Mouse (Mus musculus) spleen, postnatal 4 days (tissue): ENCODE measurements at regions not wholly inside any gene's neighbourhood (a gene's known extent, or its start where the extent isn't known, plus 50 kb on each side); places are given as distances from the start of the nearest gene placed in this dataset.

Experiments used
- DNase-seq, 2 experiments: peaks; one replicate each; pipeline ENCODE4 v3.0.0; 2022; ENCODE audit warnings: low spot score in 2 of 2

GRCm38 (mm10) chr4:54602513-54603205 is 342.2 kb upstream of the Zfp462 start:
- DNase-seq = no peak

- no peak for DNase-seq
Observed at GRCm38 (mm10) chr4:54610101-54610500, 334.7 kb upstream of the Zfp462 start.

GRCm38 (mm10) chr4:54611990-54612980 is 332.6 kb upstream of the Zfp462 start:
- no peak for DNase-seq

- no peak for DNase-seq
Observed at GRCm38 (mm10) chr4:54613076-54613475, 331.8 kb upstream of the Zfp462 start.

GRCm38 (mm10) chr4:54613611-54614010 is 331.2 kb upstream of the Zfp462 start:
- DNase-seq = no peak

GRCm38 (mm10) chr4:54615886-54616285 is 329.0 kb upstream of the Zfp462 start:
- DNase-seq = no peak

- DNase-seq = no peak
Observed at GRCm38 (mm10) chr4:54624024-54624873, 320.6 kb upstream of the Zfp462 start.

- peak in 1 of 2 experiments; percentile 38 for DNase-seq
Observed at GRCm38 (mm10) chr4:54636986-54637641, 307.7 kb upstream of the Zfp462 start.

- no peak for DNase-seq
Observed at GRCm38 (mm10) chr4:54646033-54646432, 298.8 kb upstream of the Zfp462 start.

GRCm38 (mm10) chr4:54646459-54646858 is 298.4 kb upstream of the Zfp462 start:
- DNase-seq = peak in 1 of 2 experiments; percentile 8

- DNase-seq = no peak
Observed at GRCm38 (mm10) chr4:54648254-54648653, 296.6 kb upstream of the Zfp462 start.

GRCm38 (mm10) chr4:54651646-54652110 is 293.2 kb upstream of the Zfp462 start:
- DNase-seq = no peak

- DNase-seq = no peak
Observed at GRCm38 (mm10) chr4:54652111-54653021, 292.5 kb upstream of the Zfp462 start.

GRCm38 (mm10) chr4:54653097-54653776 is 291.6 kb upstream of the Zfp462 start:
- no peak for DNase-seq
